Mouse (Mus musculus): ENCODE measurements around the gene Snx9.

Gene Snx9

DNA sequence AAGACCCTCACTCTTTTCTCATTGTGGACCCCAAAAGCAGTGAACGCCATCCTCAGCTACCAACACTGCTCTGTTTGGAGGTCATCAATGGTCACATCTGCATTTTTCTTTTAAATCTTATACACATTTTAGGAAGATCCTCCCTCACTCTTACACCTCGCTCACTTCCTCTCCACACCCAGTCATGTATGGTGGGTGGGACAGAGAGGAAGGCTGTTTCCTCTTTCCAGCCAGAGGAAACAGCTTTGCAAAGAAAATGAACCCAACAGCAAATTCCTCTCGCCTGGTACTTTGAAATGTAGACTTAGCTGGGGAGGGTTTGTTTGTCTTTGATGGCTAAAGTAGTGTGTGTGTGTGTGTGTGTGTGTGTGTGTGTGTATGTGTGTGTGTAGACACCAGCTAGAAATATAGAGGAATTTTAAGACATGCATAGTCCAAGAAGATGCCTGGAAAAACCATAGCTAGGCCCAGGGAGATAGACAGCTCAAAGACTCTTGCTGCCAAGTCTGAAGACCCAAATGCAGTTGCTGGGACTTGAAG is 33.2 kb upstream of the Snx9 start:
- no peak for DNase-seq

DNA sequence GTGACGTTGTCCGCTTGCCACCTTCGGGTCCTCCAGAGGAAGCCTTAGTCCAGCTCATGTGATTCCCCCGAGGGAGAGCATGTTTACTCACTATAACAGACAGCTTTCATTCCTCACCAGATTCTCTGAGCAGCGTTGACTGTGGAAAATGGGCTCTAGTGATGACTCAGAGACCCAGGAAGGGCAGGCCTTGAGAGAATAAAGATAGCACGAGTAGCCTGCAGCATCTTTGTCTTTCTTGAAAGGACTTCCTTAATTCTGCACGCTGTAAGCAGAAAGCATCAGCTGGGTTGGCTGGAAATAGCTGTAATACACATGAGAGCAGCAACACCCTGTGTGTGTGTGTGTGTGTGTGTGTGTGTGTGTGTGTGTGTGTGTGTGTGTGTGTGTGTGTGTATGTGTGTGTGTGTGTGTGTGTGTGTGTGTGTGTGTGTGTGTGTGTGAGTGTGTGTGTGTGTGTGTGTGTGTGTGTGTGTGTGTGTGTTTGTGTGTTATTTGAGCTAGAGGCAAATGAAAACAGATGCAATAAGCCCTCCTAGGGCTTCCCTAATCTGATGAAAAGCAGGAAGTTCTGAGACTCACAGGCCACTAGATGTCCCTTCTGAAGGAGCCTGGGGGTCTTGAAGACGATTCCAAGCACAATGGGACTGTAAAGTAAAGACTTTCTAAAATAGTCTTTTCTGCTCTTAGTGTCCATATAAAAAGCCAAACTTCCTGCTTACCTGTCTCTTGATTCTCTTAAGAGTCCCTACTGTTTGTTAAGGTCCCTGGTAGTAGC is 27.1 kb upstream of the Snx9 start:
- DNase-seq = no peak

DNA sequence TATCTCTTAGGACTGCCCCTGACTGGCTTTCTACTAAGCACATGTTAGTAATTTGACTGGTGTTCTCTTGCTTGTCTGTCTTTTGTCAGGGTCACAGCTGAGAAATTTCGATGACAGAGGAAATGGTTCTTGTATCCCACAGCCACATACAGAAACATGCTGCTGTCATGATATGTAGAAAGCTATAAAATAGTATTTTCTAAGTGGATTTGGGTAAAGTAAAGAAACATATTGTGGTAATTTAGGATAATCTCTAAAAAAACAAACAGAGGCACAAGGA is 26.5 kb upstream of the Snx9 start:
- no peak for DNase-seq

DNA sequence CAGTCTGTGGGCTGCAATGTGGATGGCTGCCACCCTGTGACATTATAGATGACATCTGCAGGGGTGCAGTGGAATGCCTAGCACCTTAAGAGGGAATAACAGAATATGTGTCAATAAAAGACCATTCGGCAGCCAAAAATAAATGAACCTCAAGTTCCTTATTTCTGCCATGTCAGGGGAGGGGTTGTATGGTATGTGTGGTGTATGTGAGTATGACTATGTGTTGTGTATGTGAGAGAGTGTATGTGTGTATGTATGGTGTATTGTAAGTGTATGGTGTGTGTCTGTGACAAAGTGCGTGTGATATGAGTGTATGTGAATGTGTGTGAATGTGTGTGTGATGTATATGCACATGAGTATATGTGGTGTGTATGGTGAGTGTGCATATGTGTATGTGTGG is 23.3 kb upstream of the Snx9 start:
- DNase-seq = no peak

DNA sequence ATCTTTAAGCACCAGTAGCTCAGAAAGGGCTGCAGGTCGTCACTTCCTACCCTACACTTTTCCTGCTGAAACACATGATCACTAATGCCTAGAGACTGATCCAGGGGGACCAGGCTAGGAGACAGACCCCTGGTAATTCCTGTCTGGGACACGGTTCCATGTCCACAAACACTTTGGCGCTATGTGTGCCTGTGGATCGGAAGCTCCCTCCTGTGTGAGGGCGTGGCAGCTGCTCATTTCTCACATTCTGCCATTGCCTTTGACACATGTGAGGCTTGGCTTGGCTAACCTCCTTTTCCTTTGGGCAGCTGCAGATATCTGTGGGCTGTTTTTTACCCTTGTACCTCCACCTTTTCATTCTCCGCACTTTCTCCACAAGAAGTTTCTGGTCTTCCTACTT is 22.0 kb upstream of the Snx9 start:
- DNase-seq = no peak

DNA sequence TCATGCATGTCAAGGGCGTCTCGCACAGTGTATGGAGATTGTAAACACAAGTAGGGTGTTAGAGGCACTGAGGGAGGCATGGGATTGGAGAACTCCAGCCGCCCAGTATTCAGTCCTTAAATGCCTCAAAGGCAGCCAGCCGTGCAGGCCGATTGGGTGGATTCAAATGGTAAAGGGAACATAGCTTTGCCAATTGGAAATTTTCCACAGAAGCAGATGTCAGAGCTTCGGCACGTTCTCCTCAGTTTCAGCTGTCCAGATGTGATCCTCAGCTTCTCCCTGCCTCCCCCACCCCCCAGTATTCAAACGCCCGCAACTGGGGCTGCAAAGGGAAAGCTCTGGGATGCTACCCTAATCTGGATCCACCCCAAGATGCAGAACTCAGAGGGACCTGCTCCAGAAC is 21.3 kb upstream of the Snx9 start:
- DNase-seq = no peak

DNA sequence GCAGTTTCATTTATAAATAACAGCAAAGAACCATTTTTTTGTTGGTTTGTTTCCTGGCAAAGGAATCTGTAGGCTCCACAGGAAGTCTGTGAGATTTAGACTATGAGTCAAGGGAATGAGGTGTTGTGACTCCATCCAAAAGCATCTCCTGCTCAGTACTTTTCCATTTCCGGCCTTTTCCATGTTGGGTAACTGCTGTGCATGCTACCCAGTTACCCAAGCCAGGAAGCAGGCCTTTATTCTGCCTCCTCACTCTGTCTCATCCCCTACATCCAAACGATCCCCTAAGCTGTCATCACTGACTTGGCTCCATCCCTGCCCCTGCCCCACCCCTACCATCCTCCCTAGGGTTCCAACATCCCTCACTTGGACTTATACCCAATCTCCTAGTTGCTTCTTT is 18.6 kb upstream of the Snx9 start:
- no peak for DNase-seq

DNA sequence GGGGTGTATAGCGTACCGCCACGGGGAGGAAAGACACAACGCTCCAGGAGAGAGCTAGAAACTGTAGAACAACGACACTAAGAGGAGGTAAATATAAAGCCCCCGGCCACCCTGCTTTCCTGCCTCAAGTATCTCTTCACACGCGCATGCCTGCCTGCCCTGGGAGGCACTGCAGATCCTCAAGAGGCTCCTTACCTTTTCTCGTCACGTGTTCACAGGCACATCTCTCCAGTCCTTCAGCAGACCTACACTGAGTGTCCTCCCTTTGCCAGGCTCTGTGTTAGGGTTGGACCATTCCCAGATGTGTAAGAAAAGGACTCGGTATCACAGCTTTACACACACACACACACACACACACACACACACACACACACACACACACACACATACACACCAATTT is 18.1 kb upstream of the Snx9 start:
- DNase-seq = no peak

DNA sequence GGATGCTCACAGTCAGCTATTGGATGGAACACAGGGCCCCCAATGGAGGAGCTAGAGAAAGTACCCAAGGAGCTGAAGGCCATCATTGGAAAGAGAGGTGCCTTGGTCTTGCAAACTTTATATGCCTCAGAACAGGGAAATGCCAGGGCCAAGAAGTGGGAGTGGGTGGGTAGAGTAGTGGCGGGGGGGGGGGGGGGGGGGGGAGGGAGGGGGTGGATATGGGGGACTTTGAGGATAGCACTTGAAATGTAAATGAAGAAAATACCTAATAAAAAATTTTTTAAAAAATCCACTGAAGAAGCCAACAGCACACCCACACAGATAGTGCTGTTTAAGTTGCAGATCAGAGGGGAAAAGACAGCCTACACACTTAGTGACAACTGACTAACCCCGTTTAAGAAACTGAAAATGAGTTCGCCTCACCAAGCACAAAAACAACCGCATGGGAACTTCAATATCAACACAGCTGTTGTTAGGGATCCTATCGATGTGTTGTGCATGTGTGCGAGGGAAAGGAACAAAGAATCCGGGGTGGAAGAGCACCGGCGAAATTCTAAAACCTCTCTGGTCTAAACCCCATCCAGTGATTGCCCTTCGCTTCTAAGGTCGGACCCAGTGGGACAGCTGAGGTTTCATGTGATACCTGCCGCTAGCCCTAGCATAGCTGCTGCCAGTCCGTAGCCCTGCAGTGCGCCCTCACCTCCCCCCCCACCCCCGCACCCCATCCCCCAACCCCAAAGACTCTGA is 13.1 kb upstream of the Snx9 start:
- DNase-seq = no peak

DNA sequence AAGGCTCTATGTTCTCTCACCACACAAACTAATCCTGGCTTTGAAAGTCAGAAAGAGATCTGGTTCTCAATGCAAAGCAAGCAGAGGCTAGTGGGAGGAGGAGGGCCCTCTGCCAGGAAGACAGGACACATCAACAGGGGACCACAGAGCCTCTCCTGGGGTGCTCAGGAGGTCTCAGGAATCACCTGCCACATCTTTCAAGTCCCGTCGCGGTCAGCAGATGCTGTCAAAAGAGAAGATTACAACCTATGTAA is 12.6 kb upstream of the Snx9 start:
- DNase-seq = no peak

DNA sequence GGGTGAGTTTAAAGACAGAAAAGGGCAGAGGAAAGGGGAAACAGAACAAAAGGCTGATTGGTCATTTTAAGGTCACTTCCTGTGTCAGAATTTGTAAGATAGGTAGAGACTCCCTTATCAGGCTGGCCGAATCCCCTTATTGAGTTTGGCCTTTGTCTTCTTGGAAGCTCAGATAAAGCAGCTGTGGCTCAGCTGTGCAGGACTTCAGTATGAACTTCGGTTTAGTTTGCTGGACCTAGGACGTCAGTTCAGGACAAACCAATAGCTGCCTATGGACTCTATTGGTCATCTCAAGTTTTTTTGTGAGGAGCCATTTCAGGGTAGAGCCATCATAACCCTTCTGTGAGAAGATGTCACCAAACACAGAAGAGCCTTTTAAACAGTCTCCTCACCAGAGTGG is 12.2 kb upstream of the Snx9 start:
- no peak for DNase-seq

DNA sequence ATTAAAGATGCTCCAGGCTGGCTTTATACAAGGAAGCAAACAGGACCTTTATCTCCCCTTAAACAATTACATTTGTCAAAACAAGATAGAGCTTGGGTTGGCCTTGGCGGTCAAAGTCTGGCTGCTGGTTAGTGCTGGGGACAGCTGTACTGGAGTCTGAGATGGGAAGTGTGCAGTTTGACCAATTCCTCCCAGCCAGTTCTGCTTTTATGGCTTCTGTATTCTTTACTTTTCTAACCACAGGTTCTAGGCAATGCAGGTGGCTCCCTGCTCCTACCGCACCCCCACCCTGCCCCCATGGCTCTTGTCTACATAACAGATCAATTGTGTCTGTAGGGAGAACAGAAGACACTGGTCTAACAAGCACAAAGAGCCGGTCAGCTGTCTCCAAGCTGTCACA is 11.2 kb upstream of the Snx9 start:
- no peak for DNase-seq

DNA sequence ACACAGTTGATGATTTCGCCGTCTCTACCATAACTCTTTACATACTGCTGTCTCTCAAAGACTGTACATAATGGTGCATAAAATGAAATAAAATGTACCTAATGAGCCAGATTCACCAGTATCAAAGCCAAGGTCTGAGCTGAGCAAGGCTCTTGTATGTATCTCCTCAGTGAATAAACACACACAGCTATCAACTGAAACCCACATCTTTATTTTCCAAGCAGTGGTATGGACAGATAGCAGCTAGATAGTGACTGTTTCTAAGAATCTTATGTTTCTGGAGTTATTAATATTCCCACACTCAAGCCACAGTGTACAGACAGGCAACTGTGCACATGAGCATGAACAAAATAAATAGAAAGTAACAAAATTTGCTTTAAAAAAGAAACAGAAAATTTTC is 10.7 kb upstream of the Snx9 start:
- DNase-seq = no peak

DNA sequence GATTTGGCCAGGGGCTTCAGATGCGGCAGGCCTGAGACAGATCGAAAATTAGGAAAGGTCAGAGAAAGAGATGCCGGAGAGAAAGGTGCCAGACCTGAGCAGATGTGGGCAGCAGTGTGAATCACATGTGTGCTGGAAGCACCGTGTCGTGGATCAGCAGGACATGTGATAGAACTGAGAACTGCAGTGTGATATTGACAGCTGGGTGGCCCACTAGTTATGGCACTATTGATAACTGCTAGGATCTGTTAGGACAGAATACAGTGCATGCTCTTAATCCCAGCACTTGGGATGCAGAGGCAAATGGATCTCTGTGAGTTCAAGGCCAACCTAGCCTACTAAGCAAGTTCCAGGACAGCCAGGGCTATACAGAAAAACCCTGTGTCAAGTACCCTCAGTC is 10.3 kb upstream of the Snx9 start:
- DNase-seq = no peak

DNA sequence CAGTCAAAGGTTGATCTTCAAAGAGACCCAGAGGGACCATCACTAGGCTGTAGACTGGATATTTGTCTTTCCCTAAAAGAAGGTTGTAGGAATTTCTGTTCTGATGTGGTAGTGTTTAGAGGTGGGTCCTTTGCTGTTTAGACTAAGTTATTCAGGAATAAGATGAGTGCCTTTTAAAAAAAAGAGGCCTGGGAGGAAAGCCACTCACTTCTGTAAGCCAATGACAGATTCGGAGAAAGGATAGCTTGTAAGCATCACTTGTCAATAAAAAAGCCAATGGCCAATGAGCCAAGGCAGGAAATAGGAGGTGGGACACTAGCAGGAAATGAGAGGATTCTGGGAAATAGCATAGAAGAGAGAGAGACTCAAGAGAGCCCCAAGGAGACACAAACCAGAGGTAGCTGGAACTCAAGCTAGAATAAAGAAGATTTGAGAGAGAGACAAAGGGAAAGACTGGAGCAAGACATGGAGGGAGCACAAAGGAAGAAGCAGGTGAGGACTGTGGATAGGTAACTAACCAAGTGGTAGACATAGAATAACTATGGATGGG is 9.8 kb upstream of the Snx9 start:
- no peak for DNase-seq

DNA sequence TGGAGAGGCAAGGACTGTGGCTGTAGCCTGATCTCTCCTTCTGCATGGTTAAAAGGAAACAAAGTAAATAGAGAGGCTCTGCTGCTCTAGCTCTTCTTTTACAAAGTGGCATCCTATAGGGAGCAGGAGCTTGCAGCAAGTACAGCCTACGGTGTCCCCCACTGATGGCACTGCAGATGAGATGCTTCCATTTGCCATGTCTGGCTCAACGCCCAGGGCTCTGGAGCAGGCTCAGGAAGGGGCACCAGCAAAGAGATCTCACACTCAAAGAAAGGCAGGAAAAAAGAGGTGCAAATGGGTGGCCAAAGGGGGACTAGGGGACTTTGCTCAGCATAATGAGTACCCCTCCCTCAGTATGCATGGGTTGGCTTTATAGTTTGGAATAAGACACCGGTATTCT is 7.0 kb upstream of the Snx9 start:
- DNase-seq = no peak

DNA sequence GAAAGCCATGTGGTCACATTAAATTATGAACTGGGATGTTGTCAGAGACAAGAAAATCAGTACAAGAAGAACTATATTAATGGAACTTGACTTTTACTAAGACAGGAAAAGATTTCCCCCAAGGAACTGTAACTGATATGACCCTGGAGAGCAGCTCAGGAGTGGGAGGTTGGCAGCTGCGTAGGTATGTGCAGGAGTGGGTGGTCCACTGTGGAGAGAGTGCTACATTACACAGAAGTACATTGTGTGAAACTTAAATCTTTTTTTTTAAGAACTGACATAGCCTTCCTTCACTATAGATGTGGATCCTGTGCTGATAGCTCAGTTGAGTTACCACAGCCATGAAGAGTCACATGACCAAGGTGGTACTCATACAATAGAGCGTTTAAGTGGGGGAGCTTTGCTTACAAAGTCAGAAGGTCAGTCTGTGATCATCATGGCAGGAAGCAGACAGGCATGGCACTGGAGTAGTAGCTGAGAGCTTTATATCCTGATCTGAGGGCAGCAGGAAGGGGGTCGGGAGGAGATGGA is 6.3 kb upstream of the Snx9 start:
- no peak for DNase-seq

DNA sequence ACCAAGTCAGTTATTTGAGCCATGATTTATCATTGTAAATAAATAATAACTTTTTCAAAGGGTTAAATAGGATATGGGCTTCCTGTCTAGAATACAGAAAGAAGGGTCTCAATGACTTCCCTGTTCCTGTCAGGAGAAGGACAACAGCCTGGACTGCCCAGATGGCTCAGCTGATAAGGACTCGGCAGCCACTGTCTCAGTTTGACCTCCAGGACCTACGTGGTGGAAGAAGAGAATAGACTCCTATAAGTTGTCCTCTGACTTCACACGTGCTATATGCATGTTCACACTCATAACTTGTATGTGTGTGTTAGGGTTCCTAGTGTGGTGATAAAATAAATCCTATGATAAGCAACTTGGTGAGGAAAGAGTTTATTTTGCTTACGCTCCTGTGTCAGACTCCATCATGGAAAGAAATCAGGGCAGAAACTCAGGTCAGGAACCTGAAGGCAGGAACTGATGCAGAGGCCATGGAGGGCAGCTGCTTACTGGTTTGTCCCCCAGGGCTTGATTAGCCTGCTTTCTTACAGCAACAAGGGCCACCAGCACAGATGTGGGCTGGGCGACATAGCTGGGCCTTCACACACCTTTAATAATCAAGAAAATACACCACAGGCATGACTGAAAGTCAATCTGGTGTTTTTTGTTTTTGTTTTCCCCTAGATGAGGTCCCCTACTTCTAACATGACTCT is 1.4 kb upstream of the Snx9 start:
- DNase-seq = no peak

DNA sequence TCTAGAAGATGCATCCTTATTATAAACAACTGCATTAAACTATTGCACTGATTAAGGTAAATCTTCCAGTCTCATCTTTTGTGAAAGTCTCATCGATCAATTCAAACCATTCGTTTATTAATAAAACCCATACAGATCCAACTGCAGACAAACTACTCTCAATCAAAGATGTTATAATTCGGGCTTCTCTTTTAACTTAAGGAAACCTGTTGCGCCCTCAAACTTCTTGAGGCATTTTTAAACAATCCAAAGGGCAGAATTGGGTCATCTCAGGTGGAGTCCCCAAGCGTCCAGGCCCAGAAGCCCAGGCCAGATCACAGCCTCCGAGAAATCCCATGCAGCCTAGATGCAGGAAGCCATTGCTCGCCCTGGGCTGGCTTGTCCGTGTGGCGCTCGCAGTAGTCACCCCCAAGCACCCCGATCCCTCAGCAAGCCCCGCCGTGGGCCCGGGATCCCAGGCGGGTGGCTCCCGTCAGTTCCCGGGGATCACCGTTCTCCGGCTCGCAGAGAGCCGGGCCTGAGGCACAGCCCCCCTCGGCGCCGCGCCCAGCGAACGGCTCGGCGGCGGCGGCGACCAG is 490 bp upstream of the Snx9 start:
- DNase-seq = no peak

DNA sequence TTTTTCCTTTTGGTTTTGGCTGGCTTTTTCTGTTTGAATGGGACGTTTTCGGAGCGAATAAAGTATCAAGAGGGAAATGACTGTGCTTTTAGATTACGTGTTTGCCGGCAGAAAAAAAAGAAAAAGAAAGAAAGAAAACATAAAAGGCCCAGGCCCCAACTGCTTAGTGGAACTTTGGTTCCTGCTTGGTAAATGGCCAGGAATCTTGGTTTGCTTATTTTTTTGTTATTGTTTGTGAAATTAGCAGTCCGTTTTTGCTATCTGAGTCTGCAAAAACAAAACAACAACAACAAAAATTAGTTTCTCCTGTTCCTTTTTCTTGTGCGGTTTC is 779 bp downstream of the Snx9 start:
- DNase-seq = no peak

DNA sequence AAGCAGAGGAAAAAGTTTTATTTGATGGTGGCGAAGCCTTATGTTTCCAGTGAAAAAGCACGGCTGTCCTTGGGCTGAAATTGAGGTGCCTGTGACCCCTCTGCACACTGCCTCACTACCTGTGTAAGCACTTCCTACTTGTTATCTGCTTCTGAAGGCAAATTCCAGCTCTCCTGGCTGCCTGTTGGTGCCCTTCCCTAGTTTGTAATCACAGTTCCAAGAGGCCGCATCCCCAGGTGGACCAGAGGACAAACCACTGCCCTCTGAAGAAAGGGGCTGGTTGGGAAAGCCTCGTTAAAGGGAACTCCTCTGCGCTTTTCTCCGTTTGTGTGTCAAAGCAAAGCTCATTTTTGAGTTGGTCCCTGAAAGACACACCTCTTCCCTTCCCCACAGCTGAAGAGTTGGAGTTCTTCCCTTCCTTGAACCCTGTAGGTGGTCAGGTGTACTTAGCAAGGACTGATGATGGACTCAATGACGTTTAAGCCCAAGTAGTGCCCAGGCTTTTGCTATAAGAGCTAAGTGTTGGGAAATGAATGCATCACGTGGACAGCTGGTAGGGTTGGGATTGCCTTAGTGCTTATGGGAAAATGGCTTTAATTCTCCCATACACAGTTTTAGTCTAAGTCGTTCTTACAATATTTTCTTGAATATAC is 2.0 kb downstream of the Snx9 start:
- no peak for DNase-seq

DNA sequence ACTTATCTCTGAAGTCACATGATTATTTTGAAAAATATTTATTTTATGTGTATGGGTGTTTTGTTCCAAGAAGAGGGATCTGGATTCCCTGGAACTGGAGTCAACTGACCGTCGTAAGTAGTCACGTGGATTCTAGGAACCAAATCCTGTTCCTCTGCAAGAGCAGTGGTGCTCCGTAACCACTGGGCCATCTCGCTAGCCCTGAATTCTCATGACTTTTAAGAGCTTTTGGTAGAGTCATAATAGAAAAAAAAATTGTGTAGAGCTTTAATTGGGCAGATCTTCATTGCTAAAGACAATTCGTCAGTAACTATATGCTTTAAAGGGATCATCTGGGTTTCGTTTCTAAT is 2.5 kb downstream of the Snx9 start:
- no peak for DNase-seq

DNA sequence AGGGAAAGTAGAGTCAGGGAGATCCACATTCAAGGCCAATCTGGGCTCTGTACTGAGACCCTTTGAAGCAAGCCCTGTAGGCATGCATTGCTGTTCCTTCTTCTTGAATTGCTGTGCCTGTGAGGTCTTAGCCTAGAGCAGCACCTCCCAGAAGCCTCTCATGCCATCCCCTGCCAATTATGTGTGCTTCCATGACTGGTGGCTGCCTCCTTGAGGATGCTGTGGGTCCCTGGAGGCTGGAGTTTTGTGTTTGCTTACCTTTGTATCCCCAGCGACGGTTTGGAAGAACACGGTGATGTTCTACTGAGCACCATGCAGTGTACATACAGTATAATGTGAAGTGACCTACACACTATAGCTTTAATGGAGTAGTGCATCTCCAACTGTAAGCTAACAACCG is 4.2 kb downstream of the Snx9 start:
- DNase-seq = no peak

Measured in right cerebral cortex, postnatal 14 days (tissue).